Mouse (Mus musculus): ENCODE measurements around the gene Prl3d3. TPM values are rescaled to one million over a fixed set of nuclear protein-coding genes. Genes with fewer than 3 reads are reported as not detected.
"Not testable (repeated sequence)": the region's sequence is repeated elsewhere in the genome, so short reads cannot be mapped to it uniquely, and the experiment has no call there.

Prl3d3 gene
- not detected in 2 replicates for polyA plus RNA-seq (2015; fragmentation: Nextera tagmentation; extraction: Ambion mirVana)

DNA sequence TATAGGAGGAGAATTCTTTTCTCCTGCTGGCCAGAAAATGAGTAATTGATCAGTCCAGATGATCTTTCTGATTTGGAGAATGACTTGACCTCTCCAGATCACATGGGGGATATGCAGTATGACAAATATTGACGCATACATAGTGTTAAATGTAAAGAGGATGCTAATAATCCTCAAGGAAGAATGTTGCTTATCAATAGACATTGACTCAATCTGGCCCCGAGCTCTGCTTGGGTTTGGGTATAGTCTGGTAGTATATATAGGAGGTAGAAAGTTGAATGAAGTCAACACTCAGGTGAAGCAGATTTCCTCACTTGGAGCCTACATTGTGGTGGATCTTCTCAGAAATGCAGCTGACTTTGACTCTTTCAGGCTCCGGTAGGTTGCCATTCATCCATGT is at the start of gene Prl3d3:
Gene Prl3d3 (plus strand): TSS at position 301 of the 400 bp plus-strand sequence.
- ATAC-seq; H3K36me3 ChIP-seq (replicated peaks; ENCODE audit: insufficient read depth, low read length); H3K27ac ChIP-seq (ENCODE audit: low read depth); DNase-seq; H3K4me3 ChIP-seq (ENCODE audit: low read depth, low read length); H3K9ac ChIP-seq (replicated peaks); H3K9me3 ChIP-seq (ENCODE audit: low read length); H3K27me3 ChIP-seq (ENCODE audit: insufficient read depth, low read length); H3K4me2 ChIP-seq (ENCODE audit: low read depth, low read length); H3K4me1 ChIP-seq (ENCODE audit: insufficient read depth): not testable (repeated sequence)
- 53% methylated on average over 2 of the region's 3 CpGs for whole genome bisulfite sequencing (ENCODE audit: insufficient replicate concordance)

DNA sequence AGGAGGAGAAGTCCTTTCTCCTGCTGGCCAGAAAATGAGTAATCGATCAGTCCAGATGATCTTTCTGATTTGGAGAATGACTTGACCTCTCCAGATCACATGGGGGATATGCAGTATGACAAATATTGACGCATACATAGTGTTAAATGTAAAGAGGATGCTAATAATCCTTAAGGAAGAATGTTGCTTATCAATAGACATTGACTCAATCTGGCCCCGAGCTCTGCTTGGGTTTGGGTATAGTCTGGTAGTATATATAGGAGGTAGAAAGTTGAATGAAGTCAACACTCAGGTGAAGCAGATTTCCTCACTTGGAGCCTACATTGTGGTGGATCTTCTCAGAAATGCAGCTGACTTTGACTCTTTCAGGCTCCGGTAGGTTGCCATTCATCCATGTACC is 35.2 kb upstream of the Prl3d3 start, which contains the start of gene Prl3d2:
Gene Prl3d2 (plus strand): TSS at position 301 of the 400 bp plus-strand sequence.
- H3K4me1 ChIP-seq (ENCODE audit: insufficient read depth); H3K4me2 ChIP-seq (ENCODE audit: low read depth, low read length); H3K36me3 ChIP-seq (replicated peaks; ENCODE audit: insufficient read depth, low read length); DNase-seq; H3K4me3 ChIP-seq (ENCODE audit: low read depth, low read length); ATAC-seq; H3K27ac ChIP-seq (ENCODE audit: low read depth); H3K27me3 ChIP-seq (ENCODE audit: insufficient read depth, low read length); H3K9ac ChIP-seq (replicated peaks); H3K9me3 ChIP-seq (ENCODE audit: low read length): not testable (repeated sequence)
- WGBS (ENCODE audit: insufficient replicate concordance), result 60% methylated on average over 3 of the region's 4 CpGs

DNA sequence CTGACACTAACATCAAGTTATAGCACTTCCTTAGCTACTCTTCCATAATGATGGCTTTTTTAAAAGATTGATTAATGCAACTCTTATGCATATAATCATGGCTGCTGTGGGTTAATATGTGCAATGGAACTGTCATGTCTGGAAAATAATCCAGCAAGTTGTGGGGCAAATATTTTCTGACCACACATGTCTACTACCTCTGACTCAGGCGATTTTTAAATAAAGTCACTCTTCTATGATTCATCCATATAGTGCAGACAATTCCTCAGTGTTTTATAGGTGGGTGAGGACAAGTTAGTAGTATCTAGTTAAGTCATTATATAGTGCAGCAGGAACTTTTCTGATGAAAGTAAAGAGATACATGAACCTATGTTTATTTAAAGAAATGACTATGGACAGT is 8.3 kb upstream of the Prl3d3 start:
- no peak for ATAC-seq
- H3K36me3 ChIP-seq (replicated peaks; ENCODE audit: insufficient read depth, low read length), result no peaks in the 10 kb centered on the region
- no peak overlapping the region for H3K4me3 ChIP-seq (ENCODE audit: low read depth, low read length)
- no peaks in the 10 kb centered on the region for H3K4me1 ChIP-seq (ENCODE audit: insufficient read depth)
- no peak overlapping the region for H3K4me2 ChIP-seq (ENCODE audit: low read depth, low read length)
- no peak for TF ChIP-seq CTCF (IDR thresholded peaks at IDR 0.05; ENCODE audit: low read depth)
- no peak for TF ChIP-seq EP300 (IDR thresholded peaks at IDR 0.05; ENCODE audit: low read depth)
- no peak overlapping the region for H3K27ac ChIP-seq (ENCODE audit: low read depth)
- WGBS (ENCODE audit: insufficient replicate concordance), result 35% methylated on average over 1 of the region's 1 CpGs
- H3K27me3 ChIP-seq (ENCODE audit: insufficient read depth, low read length), result no peaks in the 10 kb centered on the region
- no peaks in the 10 kb centered on the region for H3K9me3 ChIP-seq (ENCODE audit: low read length)
- DNase-seq, result no peak
- H3K9ac ChIP-seq (replicated peaks), result no peak overlapping the region

DNA sequence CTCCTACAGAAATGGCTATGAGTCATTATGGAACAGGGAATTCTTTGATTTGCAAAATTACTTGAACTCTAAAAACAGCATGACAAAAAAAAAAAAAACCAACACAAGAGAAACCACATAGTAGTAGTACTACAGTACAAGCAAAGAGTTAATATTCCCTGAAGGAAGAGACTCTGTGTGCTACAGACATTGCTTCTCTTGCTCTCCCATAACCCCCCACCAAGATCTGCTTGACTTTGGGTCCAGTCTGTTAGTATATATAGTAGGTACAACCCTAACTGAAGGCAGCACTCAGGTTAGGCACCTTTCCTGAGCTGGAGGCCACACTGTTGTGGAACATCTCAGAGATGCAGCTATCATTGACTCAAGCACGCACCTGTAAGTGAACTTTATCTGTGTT is 39.8 kb downstream of the Prl3d3 start, which contains the start of gene Prl3c1:
Gene Prl3c1 (plus strand): TSS at position 301 of the 400 bp plus-strand sequence.
- H3K9ac ChIP-seq (replicated peaks), result no peak within 1 kb of the TSS
- no peak within 1 kb of the TSS for H3K4me2 ChIP-seq (ENCODE audit: low read depth, low read length)
- H3K9me3 ChIP-seq (ENCODE audit: low read length), result no peaks in the 10 kb centered on the region
- H3K36me3 ChIP-seq (replicated peaks; ENCODE audit: insufficient read depth, low read length), result no peaks in the 10 kb centered on the region
- WGBS (ENCODE audit: insufficient replicate concordance), result 66% methylated on average over 1 of the region's 1 CpGs
- DNase-seq (no peak), ATAC-seq (no peak)
- TF ChIP-seq EP300 (IDR thresholded peaks at IDR 0.05; ENCODE audit: low read depth), result no peak
- no peaks in the 10 kb centered on the region for H3K4me1 ChIP-seq (ENCODE audit: insufficient read depth)
- no peaks in the 10 kb centered on the region for H3K27me3 ChIP-seq (ENCODE audit: insufficient read depth, low read length)
- H3K27ac ChIP-seq (ENCODE audit: low read depth), result no peak within 1 kb of the TSS
- H3K4me3 ChIP-seq (ENCODE audit: low read depth, low read length), result no peak within 1 kb of the TSS

Other genes with a start within 250 kb of the Prl3d3 start
- gene Prl, start 99.2 kb upstream of the Prl3d3 start, polyA plus RNA-seq (2015; fragmentation: Nextera tagmentation; extraction: Ambion mirVana), result not detected in 2 replicates
- gene Prl3d1, start 62.6 kb upstream of the Prl3d3 start, polyA plus RNA-seq (2015; fragmentation: Nextera tagmentation; extraction: Ambion mirVana), result not detected in 2 replicates
- gene Prl3d2, start 35.1 kb upstream of the Prl3d3 start, polyA plus RNA-seq (2015; fragmentation: Nextera tagmentation; extraction: Ambion mirVana), result not detected in 2 replicates
- not detected in 2 replicates for gene Prl3c1, start 39.9 kb downstream of the Prl3d3 start, polyA plus RNA-seq (2015; fragmentation: Nextera tagmentation; extraction: Ambion mirVana)
- not detected in 2 replicates for gene Prl3b1, start 85.1 kb downstream of the Prl3d3 start, polyA plus RNA-seq (2015; fragmentation: Nextera tagmentation; extraction: Ambion mirVana)
- gene Prl3a1, start 102.6 kb downstream of the Prl3d3 start, polyA plus RNA-seq (2015; fragmentation: Nextera tagmentation; extraction: Ambion mirVana), result not detected in 2 replicates
- not detected in 2 replicates for gene Prl6a1, start 155.8 kb downstream of the Prl3d3 start, polyA plus RNA-seq (2015; fragmentation: Nextera tagmentation; extraction: Ambion mirVana)
- gene Prl8a2, start 188.9 kb downstream of the Prl3d3 start, polyA plus RNA-seq (2015; fragmentation: Nextera tagmentation; extraction: Ambion mirVana), result not detected in 2 replicates
- gene Prl2b1, start 234.1 kb downstream of the Prl3d3 start, polyA plus RNA-seq (2015; fragmentation: Nextera tagmentation; extraction: Ambion mirVana), result not detected in 2 replicates